Mouse (Mus musculus): Measurements from ENCODE around the gene Btbd35f11.
"Not testable (repeated sequence)": the region's sequence is repeated elsewhere in the genome, so short reads cannot be mapped to it uniquely, and the experiment has no call there.

Gene Btbd35f11

DNA sequence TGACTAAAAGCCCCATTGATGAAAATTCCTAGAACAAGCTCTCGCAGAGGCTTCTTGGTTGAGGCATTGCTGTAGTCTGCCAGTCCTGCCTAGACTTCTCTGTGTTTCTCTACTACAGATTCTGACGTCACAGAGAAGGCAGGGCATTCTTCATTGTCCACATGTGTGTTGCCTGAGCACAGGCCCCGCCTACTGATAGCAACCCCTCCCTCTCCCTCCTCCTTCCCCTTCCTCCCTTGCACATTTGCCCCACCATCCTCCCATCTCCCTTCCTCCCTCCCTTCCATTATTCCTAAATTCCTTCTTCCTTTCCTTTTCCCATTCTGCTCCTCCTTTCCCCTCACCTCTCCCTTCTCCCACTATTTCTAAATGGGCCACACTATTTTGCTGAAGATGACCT is at the start of gene Btbd35f11:
Gene Btbd35f11 (minus strand): TSS at position 101 of the 400 bp plus-strand sequence.
- not testable (repeated sequence) for DNase-seq

GRCm38 (mm10) chrX:3409946-3410345 is 33.5 kb downstream of the Btbd35f11 start:
- DNase-seq: peak in 1 of 2 experiments; percentile 1

All from B cell, adult 2 months (primary cell).